Mouse (Mus musculus) thymus, postnatal 4 days (tissue): Measurements from ENCODE around the gene Cacna2d3.

Experiments used
- DNase-seq: peaks from one replicate; pipeline ENCODE4 v3.0.0; 2021

The Cacna2d3 gene

GRCm38 (mm10) chr14:29228976-29229716, 492.5 kb downstream of the Cacna2d3 start:
- DNase-seq, result no peak

DNA sequence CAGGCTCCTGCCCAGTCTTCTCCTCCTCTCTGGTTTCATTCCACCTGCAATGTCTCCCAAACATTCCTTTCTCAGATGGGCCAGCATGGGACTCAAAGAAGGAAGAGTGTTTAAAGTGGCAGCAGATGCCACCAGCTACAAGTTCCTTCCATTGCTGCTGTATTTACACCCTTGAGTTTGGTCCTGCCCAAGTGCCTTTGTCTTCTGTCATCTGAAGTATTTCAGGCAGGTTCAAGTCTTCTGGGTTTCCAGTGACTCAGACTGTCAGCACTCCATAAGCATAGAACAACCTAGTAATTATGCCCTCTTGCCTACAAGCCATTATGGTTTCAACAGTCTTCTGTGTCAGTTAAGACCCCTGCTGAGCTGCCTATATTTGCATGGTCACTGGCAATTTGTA, 493.2 kb downstream of the Cacna2d3 start:
- no peak for DNase-seq

DNA sequence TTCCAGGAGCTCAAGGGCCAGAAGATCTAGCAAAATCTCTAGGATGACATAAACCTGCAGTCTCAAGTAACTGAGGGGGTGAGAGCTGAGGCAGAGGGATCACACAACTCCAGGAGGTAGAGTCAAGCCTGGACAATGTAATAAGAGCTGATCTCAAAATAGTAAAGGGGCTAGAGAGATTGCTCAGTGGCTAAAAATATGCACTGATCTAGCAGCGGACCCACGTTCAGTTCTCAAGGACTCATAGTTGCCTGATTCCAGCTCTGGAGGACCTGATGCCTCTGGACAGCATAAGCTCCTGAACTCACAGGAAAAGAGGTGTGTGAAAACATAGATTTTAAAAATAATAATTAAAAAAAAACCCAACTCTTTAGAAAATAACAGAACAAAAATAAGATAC, 493.7 kb downstream of the Cacna2d3 start:
- DNase-seq, result no peak

- DNase-seq, result no peak
These were observed 495.8 kb downstream of the Cacna2d3 start for GRCm38 (mm10) chr14:29225754-29226365.

DNA sequence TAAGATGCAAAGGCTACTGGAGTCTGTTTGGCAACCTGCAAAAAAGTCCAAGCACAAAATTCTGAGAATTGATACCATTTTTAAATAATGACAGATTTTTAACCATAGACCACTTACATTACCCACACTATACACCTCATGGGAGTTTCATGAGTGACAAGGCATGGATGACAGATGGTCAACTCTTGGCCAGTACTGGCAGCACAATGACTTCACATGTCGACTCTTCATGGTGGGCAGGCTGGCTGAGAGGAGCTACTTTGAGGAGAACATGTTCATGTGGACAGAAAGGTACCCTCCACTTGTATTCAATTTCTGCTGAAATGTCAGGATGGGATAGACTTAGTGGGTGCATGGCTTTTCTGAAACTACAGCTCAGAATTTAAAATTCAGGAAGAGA, 498.7 kb downstream of the Cacna2d3 start:
- DNase-seq, result no peak

GRCm38 (mm10) chr14:29222191-29222882, 499.3 kb downstream of the Cacna2d3 start:
- DNase-seq, result no peak

DNA sequence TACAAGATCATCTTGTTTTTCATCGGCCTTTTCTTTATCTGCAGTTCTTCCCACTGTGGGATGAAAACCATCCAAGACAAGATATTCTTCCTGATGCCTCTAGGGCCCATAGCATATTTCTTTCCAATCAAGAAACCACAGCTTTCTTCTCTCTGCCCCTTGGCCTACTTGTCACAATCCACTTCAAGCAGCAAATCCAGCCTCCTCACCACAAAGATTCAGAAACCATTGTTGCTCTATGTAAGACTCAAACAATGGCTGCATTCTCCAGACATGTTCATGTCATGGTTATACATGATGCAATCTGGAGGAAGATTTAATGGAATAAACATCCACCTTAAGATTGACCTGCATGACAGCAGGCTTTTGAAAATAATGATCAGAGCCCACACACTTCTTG, 505.6 kb downstream of the Cacna2d3 start:
- no peak for DNase-seq

DNA sequence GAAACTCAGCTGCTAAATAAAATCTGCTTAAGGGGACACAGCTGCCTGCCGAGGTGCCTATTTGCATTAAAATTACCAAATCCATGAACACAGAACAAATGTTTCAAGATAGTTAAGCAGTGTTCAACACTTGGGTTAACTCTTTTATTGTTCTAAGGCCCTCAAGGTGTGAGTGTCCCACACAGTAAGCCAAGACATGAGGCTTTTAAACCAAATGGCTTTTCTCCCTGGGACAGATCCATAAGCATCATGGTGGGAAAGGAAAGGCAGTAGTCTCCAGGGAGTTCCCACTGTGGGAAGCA, 516.7 kb downstream of the Cacna2d3 start:
- DNase-seq, result no peak

- no peak for DNase-seq
These were observed 517.3 kb downstream of the Cacna2d3 start for GRCm38 (mm10) chr14:29204236-29204966.

GRCm38 (mm10) chr14:29196171-29196570, 525.5 kb downstream of the Cacna2d3 start:
- no peak for DNase-seq

GRCm38 (mm10) chr14:29191426-29191825, 530.2 kb downstream of the Cacna2d3 start:
- DNase-seq, result no peak

GRCm38 (mm10) chr14:29183730-29184129, 537.9 kb downstream of the Cacna2d3 start:
- no peak for DNase-seq

DNA sequence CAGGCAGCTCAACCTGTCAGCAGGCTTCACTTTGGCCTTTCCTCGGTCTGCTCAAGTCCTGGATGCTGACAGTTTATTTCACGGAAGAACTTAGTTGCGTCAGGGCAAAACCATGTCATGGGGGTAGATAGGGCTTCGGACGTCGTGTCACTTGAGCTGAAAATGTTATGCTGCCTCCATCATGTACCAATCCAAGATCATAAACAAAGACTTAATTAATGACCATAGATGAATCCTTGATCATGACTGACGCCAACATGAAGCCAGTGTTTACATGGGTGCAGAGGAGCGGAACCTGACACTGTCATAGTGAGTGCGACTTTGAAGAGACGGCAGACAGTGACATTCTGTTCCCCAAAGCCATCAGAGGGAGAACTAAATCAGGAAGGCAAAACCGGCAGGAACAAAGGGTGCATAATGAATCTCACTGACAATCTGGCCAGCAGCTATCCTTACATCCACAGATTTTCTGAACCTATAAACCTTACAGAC, 542.2 kb downstream of the Cacna2d3 start:
- no peak for DNase-seq

- DNase-seq, result no peak
These were observed 542.8 kb downstream of the Cacna2d3 start for GRCm38 (mm10) chr14:29178695-29179396.

DNA sequence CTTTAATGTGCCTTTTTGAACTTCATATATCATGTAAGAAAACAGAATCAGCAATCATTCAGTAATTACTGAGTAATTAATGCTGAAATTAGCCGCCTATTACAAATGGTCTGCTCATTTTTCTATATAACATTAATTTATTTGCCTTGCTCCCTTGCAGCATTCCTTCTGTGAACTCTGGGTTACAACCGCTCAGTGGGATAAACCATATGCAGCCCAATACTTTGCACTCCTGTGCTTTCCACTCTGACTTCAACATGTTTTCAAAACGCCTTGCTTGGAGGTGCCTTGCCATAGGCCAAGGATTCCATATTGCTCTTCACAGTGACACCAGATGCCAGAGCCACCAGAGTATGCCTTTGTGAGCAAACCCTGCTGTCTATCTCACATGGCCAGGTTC, 546.9 kb downstream of the Cacna2d3 start:
- no peak for DNase-seq

- DNase-seq, result no peak
These were observed 549.5 kb downstream of the Cacna2d3 start for GRCm38 (mm10) chr14:29172207-29172606.

GRCm38 (mm10) chr14:29164653-29165030, 557.0 kb downstream of the Cacna2d3 start:
- no peak for DNase-seq

DNA sequence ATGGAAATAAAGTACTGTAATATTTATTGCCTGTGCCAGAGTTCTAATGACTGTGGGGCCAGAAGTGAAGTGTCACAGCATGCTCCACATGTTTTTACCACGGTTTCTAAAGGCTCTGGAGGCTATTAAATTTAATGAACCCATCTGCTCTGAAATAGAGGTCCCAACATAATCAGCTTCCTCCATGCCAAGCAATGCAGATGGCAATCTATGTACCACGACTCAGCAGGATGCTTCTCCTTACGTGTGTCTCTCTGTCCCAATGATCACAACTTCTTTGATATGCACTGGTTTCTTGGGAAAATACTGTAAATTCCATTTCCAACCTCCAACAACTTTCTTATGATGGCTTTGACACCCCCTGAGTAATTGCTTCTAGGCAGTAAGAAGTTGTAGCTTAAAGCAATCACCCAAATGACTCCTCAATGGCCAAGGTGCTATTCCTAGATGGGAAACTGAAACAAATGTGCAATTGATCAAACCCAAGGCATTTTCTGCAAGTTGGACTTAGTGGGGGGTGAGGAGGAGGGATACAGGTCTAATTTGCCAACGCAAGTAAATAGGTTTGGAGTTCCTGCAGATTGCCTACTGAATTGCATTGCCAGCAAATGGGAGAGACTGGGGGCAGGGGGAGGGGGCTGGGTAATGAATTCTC, 557.5 kb downstream of the Cacna2d3 start:
- no peak for DNase-seq

- DNase-seq, result no peak
These were observed 561.9 kb downstream of the Cacna2d3 start for GRCm38 (mm10) chr14:29159803-29160202.

- no peak for DNase-seq
These were observed 564.6 kb downstream of the Cacna2d3 start for GRCm38 (mm10) chr14:29157096-29157495.

DNA sequence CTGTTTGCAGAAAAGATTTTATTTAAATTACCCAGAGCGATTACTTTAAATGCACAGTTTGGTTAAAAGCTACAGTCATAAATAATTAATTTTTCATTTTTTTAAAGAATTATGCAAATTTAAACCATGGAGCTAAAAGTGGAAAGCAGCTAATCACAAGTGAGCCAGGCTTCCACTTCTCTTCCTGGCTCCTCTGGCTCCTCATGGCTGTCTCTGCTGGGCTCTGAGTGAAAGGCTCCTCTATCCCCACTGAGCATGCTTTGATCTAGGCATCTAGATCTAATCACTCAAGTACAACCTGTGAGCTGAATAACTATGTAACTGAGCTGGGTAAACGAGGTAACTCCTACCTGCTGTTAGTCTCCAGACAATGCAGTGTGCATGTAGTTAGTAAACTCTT, 577.5 kb downstream of the Cacna2d3 start:
- DNase-seq, result no peak

DNA sequence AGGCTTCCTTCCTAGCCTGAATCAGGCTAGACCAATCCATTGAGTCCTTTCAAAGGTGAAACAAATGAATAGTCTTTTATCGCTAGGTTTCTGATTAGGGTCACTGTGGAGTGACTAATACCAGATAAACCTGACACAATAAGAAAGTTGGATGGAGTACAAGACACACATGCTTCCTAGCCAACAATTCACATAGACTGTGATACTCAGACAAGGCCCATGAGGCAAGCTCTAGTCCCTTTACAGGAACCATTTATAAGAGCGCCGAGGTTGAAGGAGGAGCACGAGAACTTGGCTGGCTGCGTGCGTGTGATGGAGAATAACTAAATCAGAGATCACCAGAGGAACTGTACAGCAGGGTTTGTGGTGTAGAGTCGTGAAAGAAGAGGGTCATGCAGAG, 584.0 kb downstream of the Cacna2d3 start:
- DNase-seq, result no peak
